ENCODE assay signal across 25 mouse cellular contexts in the genomic region with DNA sequence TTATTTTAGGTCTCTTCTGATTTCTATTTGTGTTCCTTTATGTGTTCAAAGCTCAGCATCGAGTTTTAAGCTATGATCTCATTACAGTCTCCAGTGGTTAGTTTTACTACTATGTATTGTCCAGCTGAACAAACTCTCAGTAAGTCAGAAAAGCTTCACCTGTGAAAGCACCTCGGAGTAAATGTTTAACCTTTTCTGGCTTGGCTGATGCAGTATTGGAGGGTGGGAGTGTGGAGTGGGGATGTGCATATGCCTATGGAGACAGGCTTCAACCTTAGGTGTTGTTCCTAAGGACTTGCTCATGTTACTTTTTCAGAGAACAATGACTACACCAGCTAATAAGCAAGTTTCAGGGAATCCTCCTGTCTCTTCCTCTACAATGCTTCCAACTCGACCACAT.
DNase-seq lines count a peak whose midpoint lies in the region; ATAC-seq lines count a peak whose summit lies in the region.
"Had no signal": no experiment of that assay in that cellular context is flagged by ENCODE, and none has a peak within 500 bp of the region (broad histone marks: within the 10 kb centered on the region; RNA-seq: fewer than 3 reads in every experiment).

No protein-coding gene starts in this region.

- DNase-seq in intestine, embryonic 14.5 days (ENCODE audit: low spot score), result no peak
- DNase-seq in kidney, adult 11 months, result no peak
- no peak for DNase-seq in lung, postnatal 25 days (ENCODE audit: low spot score)
- DNase-seq in thymus, postnatal 4 days, result no peak
- DNase-seq: adrenal gland, postnatal 14 days; cerebellum, adult 11 months; cerebellum, adult 9-10 months; cerebellum, postnatal 36 days; gastrocnemius, postnatal 25 days; heart, postnatal 14 days; liver; lung, postnatal 36 days; right cerebral cortex, postnatal 4 days had no signal

- no peak overlapping the region for H3K27ac ChIP-seq in intestine, embryonic 14.5 days (ENCODE audit: low read depth)
- no peak overlapping the region for H3K27ac ChIP-seq in intestine, embryonic 16.5 days (ENCODE audit: low read length)
- peak overlapping the region; percentile 74 for H3K27ac ChIP-seq in kidney, embryonic 16.5 days (ENCODE audit: low read length)
- H3K27ac ChIP-seq in lung, embryonic 15.5 days, result 0 out of 2 replicates have a peak overlapping the region, but pooled peaks have one; percentile 1
- H3K27ac ChIP-seq: embryonic facial prominence, embryonic 13.5 days; forebrain, embryonic 10.5 days; forebrain, embryonic 15.5 days; hindbrain, embryonic 10.5 days; hindbrain, embryonic 15.5 days; midbrain, embryonic 12.5 days; neural tube, embryonic 13.5 days had no signal

- H3K4me3 ChIP-seq in intestine, embryonic 14.5 days (ENCODE audit: low read depth, low read length), result no peak overlapping the region
- H3K4me3 ChIP-seq in intestine, embryonic 16.5 days (ENCODE audit: low read length), result no peak overlapping the region
- H3K4me3 ChIP-seq in kidney, embryonic 16.5 days (ENCODE audit: low read length), result no peak overlapping the region
- H3K4me3 ChIP-seq in lung, embryonic 15.5 days, result no peak overlapping the region
- H3K4me3 ChIP-seq: embryonic facial prominence, embryonic 13.5 days; forebrain, embryonic 10.5 days; forebrain, embryonic 15.5 days; hindbrain, embryonic 10.5 days; hindbrain, embryonic 15.5 days; midbrain, embryonic 12.5 days; neural tube, embryonic 13.5 days had no signal

- 58% methylated on average over 3 of the region's 3 CpGs for WGBS in intestine, embryonic 14.5 days
- WGBS in intestine, embryonic 16.5 days, result 49% methylated on average over 3 of the region's 3 CpGs
- 27% methylated on average over 3 of the region's 3 CpGs for WGBS in kidney, embryonic 16.5 days
- 47% methylated on average over 3 of the region's 3 CpGs for WGBS in lung, embryonic 15.5 days

- 0 out of 2 replicates have a peak, but pooled peaks have one; percentile 53 for ATAC-seq in intestine, embryonic 14.5 days (replicated peaks; ENCODE audit: low FRiP score, low TSS enrichment, low read depth)
- ATAC-seq in intestine, embryonic 16.5 days, result no peak
- peak; percentile 74; the same call in 1 of the 2 replicates for ATAC-seq in kidney, embryonic 16.5 days (ENCODE audit: low FRiP score, low TSS enrichment)
- no peak for ATAC-seq in lung, embryonic 15.5 days (ENCODE audit: borderline replicate concordance, extremely low read depth, low FRiP score, low TSS enrichment)
- ATAC-seq: CD4-positive, CD25-positive, alpha-beta regulatory T cell, adult 4 months; forebrain, embryonic 15.5 days; inflammation-experienced regulatory T-cells, adult 6 months had no signal

- no peaks in the 10 kb centered on the region for H3K9me3 ChIP-seq in intestine, embryonic 14.5 days (ENCODE audit: control insufficient read depth, low read length)
- H3K9me3 ChIP-seq in intestine, embryonic 16.5 days (ENCODE audit: control insufficient read depth, low read length), result no peaks in the 10 kb centered on the region
- no peaks in the 10 kb centered on the region for H3K9me3 ChIP-seq in kidney, embryonic 16.5 days (ENCODE audit: low read length)
- H3K9me3 ChIP-seq in lung, embryonic 15.5 days, result no peaks in the 10 kb centered on the region
- H3K9me3 ChIP-seq: embryonic facial prominence, embryonic 13.5 days; forebrain, embryonic 10.5 days; forebrain, embryonic 15.5 days; hindbrain, embryonic 10.5 days; hindbrain, embryonic 15.5 days; midbrain, embryonic 12.5 days; neural tube, embryonic 13.5 days had no signal

- no peaks in the 10 kb centered on the region for H3K27me3 ChIP-seq in intestine, embryonic 14.5 days (replicated peaks; ENCODE audit: control insufficient read depth, insufficient read depth, low read length)
- no peaks in the 10 kb centered on the region for H3K27me3 ChIP-seq in intestine, embryonic 16.5 days (replicated peaks; ENCODE audit: control insufficient read depth, insufficient read depth, low read length)
- no peaks in the 10 kb centered on the region for H3K27me3 ChIP-seq in kidney, embryonic 16.5 days (ENCODE audit: insufficient read depth, low read length)
- no peaks in the 10 kb centered on the region for H3K27me3 ChIP-seq in lung, embryonic 15.5 days
- H3K27me3 ChIP-seq: forebrain, embryonic 15.5 days; neural tube, embryonic 13.5 days had no signal

- no peaks in the 10 kb centered on the region for H3K4me1 ChIP-seq in intestine, embryonic 14.5 days (replicated peaks; ENCODE audit: control insufficient read depth, insufficient read depth, low read length)
- no peaks in the 10 kb centered on the region for H3K4me1 ChIP-seq in intestine, embryonic 16.5 days (ENCODE audit: control insufficient read depth, insufficient read depth, low read length)
- peaks cover 10% of the 10 kb centered on the region; the same call in 1 of the 2 replicates for H3K4me1 ChIP-seq in kidney, embryonic 16.5 days (ENCODE audit: insufficient read depth, low read length)
- H3K4me1 ChIP-seq in lung, embryonic 15.5 days, result 0 out of 2 replicates have a peak, but pooled peaks cover 7% of the 10 kb centered on the region
- H3K4me1 ChIP-seq: forebrain, embryonic 15.5 days; hindbrain, embryonic 10.5 days; hindbrain, embryonic 15.5 days; midbrain, embryonic 12.5 days; neural tube, embryonic 13.5 days had no signal

- no peaks in the 10 kb centered on the region for H3K36me3 ChIP-seq in intestine, embryonic 14.5 days (ENCODE audit: control insufficient read depth, insufficient read depth, low read length)
- H3K36me3 ChIP-seq in intestine, embryonic 16.5 days (ENCODE audit: control insufficient read depth, insufficient read depth, low read length), result no peaks in the 10 kb centered on the region
- no peaks in the 10 kb centered on the region for H3K36me3 ChIP-seq in kidney, embryonic 16.5 days (ENCODE audit: insufficient read depth, low read length)
- H3K36me3 ChIP-seq in lung, embryonic 15.5 days, result no peaks in the 10 kb centered on the region
- H3K36me3 ChIP-seq: embryonic facial prominence, embryonic 13.5 days; forebrain, embryonic 10.5 days; forebrain, embryonic 15.5 days; hindbrain, embryonic 10.5 days; hindbrain, embryonic 15.5 days; midbrain, embryonic 12.5 days; neural tube, embryonic 13.5 days had no signal

- no peak overlapping the region for H3K4me2 ChIP-seq in intestine, embryonic 14.5 days (ENCODE audit: low read length)
- H3K4me2 ChIP-seq in intestine, embryonic 16.5 days (ENCODE audit: low read depth, low read length), result no peak overlapping the region
- H3K4me2 ChIP-seq in kidney, embryonic 16.5 days (replicated peaks; ENCODE audit: low read depth, low read length), result no peak overlapping the region
- no peak overlapping the region for H3K4me2 ChIP-seq in lung, embryonic 15.5 days
- H3K4me2 ChIP-seq: embryonic facial prominence, embryonic 13.5 days; forebrain, embryonic 15.5 days; hindbrain, embryonic 15.5 days; midbrain, embryonic 12.5 days; neural tube, embryonic 13.5 days had no signal

- H3K9ac ChIP-seq in intestine, embryonic 14.5 days (ENCODE audit: low read length), result no peak overlapping the region
- H3K9ac ChIP-seq in intestine, embryonic 16.5 days (ENCODE audit: low read depth, low read length), result no peak overlapping the region
- H3K9ac ChIP-seq in kidney, embryonic 16.5 days (replicated peaks; ENCODE audit: low read length), result no peak overlapping the region
- no peak overlapping the region for H3K9ac ChIP-seq in lung, embryonic 15.5 days
- H3K9ac ChIP-seq: embryonic facial prominence, embryonic 13.5 days; forebrain, embryonic 15.5 days; hindbrain, embryonic 15.5 days; midbrain, embryonic 12.5 days; neural tube, embryonic 13.5 days had no signal

Comparison
In these comparisons a context has a peak if more than half of its experiments do, and no peak if none do; other contexts are left out.
1. ATAC-seq: peak in intestine, embryonic 14.5 days (single experiment) and kidney, embryonic 16.5 days (single experiment); none in intestine, embryonic 16.5 days (single experiment) and lung, embryonic 15.5 days (single experiment).
2. H3K27ac ChIP-seq: peak in kidney, embryonic 16.5 days (single experiment) and lung, embryonic 15.5 days (single experiment); none in intestine, embryonic 14.5 days (single experiment) and intestine, embryonic 16.5 days (single experiment).